Mouse (Mus musculus) monocyte, adult 2 months (primary cell): ENCODE results near the gene Trp63.
"Not testable (repeated sequence)": the region's sequence is repeated elsewhere in the genome, so short reads cannot be mapped to it uniquely, and the experiment has no call there.

Experiments
- DNase-seq, 2 experiments: peaks; one replicate each; pipeline ENCODE4 v3.0.0; 2022; ENCODE audit warnings: low spot score in 2 of 2, low read depth in 1 of 2

Gene Trp63

GRCm38 (mm10) chr16:25683531-25684248, at the start of gene Trp63:
Gene Trp63, plus strand, starts transcription at chr16:25683763.
- no peak for DNase-seq

- DNase-seq, result not testable (repeated sequence)
These were observed 38.8 kb upstream of the Trp63 start for GRCm38 (mm10) chr16:25644716-25645115.

- DNase-seq, result no peak
These were observed 22.9 kb upstream of the Trp63 start for GRCm38 (mm10) chr16:25660510-25661235.

GRCm38 (mm10) chr16:25663116-25663515, 20.4 kb upstream of the Trp63 start:
- no peak for DNase-seq

- no peak for DNase-seq
These were observed 9.6 kb upstream of the Trp63 start for GRCm38 (mm10) chr16:25673861-25674440.

- no peak for DNase-seq
These were observed 3.2 kb upstream of the Trp63 start for GRCm38 (mm10) chr16:25680369-25680768.

- DNase-seq, result no peak
These were observed 1.0 kb upstream of the Trp63 start for GRCm38 (mm10) chr16:25682533-25682932.

- DNase-seq, result no peak
These were observed 1.0 kb downstream of the Trp63 start for GRCm38 (mm10) chr16:25684572-25684971.

GRCm38 (mm10) chr16:25690612-25691011, 7.0 kb downstream of the Trp63 start:
- DNase-seq, result no peak

- DNase-seq, result no peak
These were observed 17.7 kb downstream of the Trp63 start for GRCm38 (mm10) chr16:25701252-25701651.

GRCm38 (mm10) chr16:25706260-25706659, 22.7 kb downstream of the Trp63 start:
- DNase-seq, result no peak

- DNase-seq, result no peak
These were observed 32.2 kb downstream of the Trp63 start for GRCm38 (mm10) chr16:25715790-25716189.

- no peak for DNase-seq
These were observed 39.6 kb downstream of the Trp63 start for GRCm38 (mm10) chr16:25723131-25723530.

GRCm38 (mm10) chr16:25727001-25727400, 43.4 kb downstream of the Trp63 start:
- no peak for DNase-seq

GRCm38 (mm10) chr16:25727957-25728506, 44.5 kb downstream of the Trp63 start:
- DNase-seq, result no peak

- no peak for DNase-seq
These were observed 53.3 kb downstream of the Trp63 start for GRCm38 (mm10) chr16:25736912-25737311.

- DNase-seq, result no peak
These were observed 54.1 kb downstream of the Trp63 start for GRCm38 (mm10) chr16:25737623-25738050.

GRCm38 (mm10) chr16:25746807-25747206, 63.2 kb downstream of the Trp63 start:
- DNase-seq, result no peak

- DNase-seq, result no peak
These were observed 68.3 kb downstream of the Trp63 start for GRCm38 (mm10) chr16:25751866-25752265.

- DNase-seq, result no peak
These were observed 74.5 kb downstream of the Trp63 start for GRCm38 (mm10) chr16:25758108-25758507.

- DNase-seq, result no peak
These were observed 82.0 kb downstream of the Trp63 start for GRCm38 (mm10) chr16:25765549-25765948.

GRCm38 (mm10) chr16:25774611-25775010, 91.0 kb downstream of the Trp63 start:
- DNase-seq, result no peak
